Mouse (Mus musculus) NIH3T3 (cell line): ENCODE results near the gene Lemd1.

Source experiments
- DNase-seq: peaks from one replicate; pipeline ENCODE4 v3.0.0-alpha.2; 2012; ENCODE audit warnings: low read depth

The Lemd1 gene

GRCm38 (mm10) chr1:132164780-132165518 is 26.3 kb upstream of the Lemd1 start:
- no peak for DNase-seq

GRCm38 (mm10) chr1:132165859-132166258 is 25.4 kb upstream of the Lemd1 start:
- peak; percentile 56 for DNase-seq

- DNase-seq, result no peak
These were observed 23.0 kb upstream of the Lemd1 start for GRCm38 (mm10) chr1:132168115-132168767.

- DNase-seq, result no peak
These were observed 20.5 kb upstream of the Lemd1 start for GRCm38 (mm10) chr1:132170698-132171097.

- no peak for DNase-seq
These were observed 19.6 kb upstream of the Lemd1 start for GRCm38 (mm10) chr1:132171619-132172018.

GRCm38 (mm10) chr1:132186303-132186702 is 4.9 kb upstream of the Lemd1 start:
- no peak for DNase-seq

- peak; percentile 59 for DNase-seq
These were observed 2.7 kb upstream of the Lemd1 start for GRCm38 (mm10) chr1:132188442-132189066.

GRCm38 (mm10) chr1:132189231-132189630 is 2.0 kb upstream of the Lemd1 start:
- no peak for DNase-seq

- DNase-seq, result no peak
These were observed 1.2 kb upstream of the Lemd1 start for GRCm38 (mm10) chr1:132190040-132190513.

GRCm38 (mm10) chr1:132190621-132191092 is 574 bp upstream of the Lemd1 start:
- DNase-seq, result no peak

GRCm38 (mm10) chr1:132191786-132192680 is 802 bp downstream of the Lemd1 start:
- DNase-seq, result peak; percentile 68

- no peak for DNase-seq
These were observed 2.6 kb downstream of the Lemd1 start for GRCm38 (mm10) chr1:132193806-132194205.

- DNase-seq, result no peak
These were observed 3.4 kb downstream of the Lemd1 start for GRCm38 (mm10) chr1:132194624-132195023.

GRCm38 (mm10) chr1:132195100-132195499 is 3.9 kb downstream of the Lemd1 start:
- no peak for DNase-seq

- DNase-seq, result no peak
These were observed 4.5 kb downstream of the Lemd1 start for GRCm38 (mm10) chr1:132195681-132196080.

GRCm38 (mm10) chr1:132196337-132196736 is 5.1 kb downstream of the Lemd1 start:
- DNase-seq, result peak; percentile 46

GRCm38 (mm10) chr1:132197666-132198065 is 6.4 kb downstream of the Lemd1 start:
- no peak for DNase-seq

GRCm38 (mm10) chr1:132198401-132199071 is 7.3 kb downstream of the Lemd1 start:
- no peak for DNase-seq

GRCm38 (mm10) chr1:132199244-132199643 is 8.0 kb downstream of the Lemd1 start:
- DNase-seq, result peak; percentile 81

- DNase-seq, result no peak
These were observed 8.7 kb downstream of the Lemd1 start for GRCm38 (mm10) chr1:132199934-132200333.
